In genomic region chr17:80095254-80095899, GRCm38 (mm10) we compare ENCODE assay signal across 9 mouse cellular contexts. TPM values are rescaled to one million over a fixed set of nuclear protein-coding genes. Genes with fewer than 3 reads are reported as not detected.
DNase-seq lines count a peak whose midpoint lies in the region; ATAC-seq and TF ChIP-seq lines count a peak whose summit lies in the region.
"Had no signal": no experiment of that assay in that cellular context is flagged by ENCODE, and none has a peak within 500 bp of the region (broad histone marks: within the 10 kb centered on the region; RNA-seq: fewer than 3 reads in every experiment).

No protein-coding gene starts in this region.

- no peaks in the 10 kb centered on the region for H3K9me3 ChIP-seq in hindbrain, embryonic 12.5 days (replicated peaks)
- H3K9me3 ChIP-seq in liver, embryonic 13.5 days (replicated peaks): no peaks in the 10 kb centered on the region

- no peaks in the 10 kb centered on the region for H3K36me3 ChIP-seq in hindbrain, embryonic 12.5 days
- no peaks in the 10 kb centered on the region for H3K36me3 ChIP-seq in liver, embryonic 13.5 days

- peak; percentile 27 for DNase-seq in kidney, adult 18-20 months
- no peak for DNase-seq in kidney, adult 9 months
- DNase-seq in liver, embryonic 13.5 days: no peak
- DNase-seq in frontal cortex, postnatal 10 days (ENCODE audit: low spot score in 2 of 2): no peak
- DNase-seq in layer of hippocampus, adult 9-11 months: no peak
- DNase-seq in layer of hippocampus, postnatal 10 days (ENCODE audit: low spot score in 2 of 2): no peak

- H3K27ac ChIP-seq in hindbrain, embryonic 12.5 days: no peak overlapping the region
- H3K27ac ChIP-seq in liver, embryonic 13.5 days: no peak overlapping the region
- no peak overlapping the region for H3K27ac ChIP-seq in olfactory bulb, adult 2 months (ENCODE audit: insufficient read depth, low read depth, low read length)

- no peaks in the 10 kb centered on the region for H3K27me3 ChIP-seq in hindbrain, embryonic 12.5 days
- H3K27me3 ChIP-seq in liver, embryonic 13.5 days: peaks cover 10% of the 10 kb centered on the region

- H3K4me1 ChIP-seq in hindbrain, embryonic 12.5 days: peaks cover 17% of the 10 kb centered on the region
- peaks cover 3% of the 10 kb centered on the region; the same call in 1 of the 2 replicates for H3K4me1 ChIP-seq in liver, embryonic 13.5 days (replicated peaks)
- H3K4me1 ChIP-seq in olfactory bulb, adult 2 months (ENCODE audit: control insufficient read depth, insufficient read depth, low read length): peaks cover 8% of the 10 kb centered on the region

- WGBS in hindbrain, embryonic 12.5 days: 82% methylated on average over 9 of the region's 9 CpGs
- WGBS in liver, embryonic 13.5 days (ENCODE audit: insufficient replicate concordance): 69% methylated on average over 9 of the region's 9 CpGs
- 82% methylated on average over 9 of the region's 9 CpGs for WGBS in olfactory bulb, adult 2 months

- H3K4me3 ChIP-seq in hindbrain, embryonic 12.5 days: no peak overlapping the region
- H3K4me3 ChIP-seq in liver, embryonic 13.5 days (replicated peaks): no peak overlapping the region
- peak overlapping the region; percentile 7; the same call in 1 of the 2 replicates for H3K4me3 ChIP-seq in olfactory bulb, adult 2 months (ENCODE audit: insufficient read depth, low read depth, low read length)

- ATAC-seq in hindbrain, embryonic 12.5 days (ENCODE audit: low FRiP score): peak; percentile 21; the same call in 1 of the 2 replicates
- no peak for ATAC-seq in liver, embryonic 13.5 days (ENCODE audit: low read depth)

- H3K4me2 ChIP-seq in hindbrain, embryonic 12.5 days (replicated peaks): peak overlapping the region; percentile 47
- peak overlapping the region; percentile 28; the same call in 1 of the 2 replicates for H3K4me2 ChIP-seq in liver, embryonic 13.5 days

- peak overlapping the region; percentile 32 for H3K9ac ChIP-seq in hindbrain, embryonic 12.5 days
- no peak overlapping the region for H3K9ac ChIP-seq in liver, embryonic 13.5 days

- no peak for TF ChIP-seq CTCF in olfactory bulb, adult 2 months (IDR thresholded peaks at IDR 0.05; ENCODE audit: insufficient read depth, low read depth, low read length)

- TF ChIP-seq POLR2A in olfactory bulb, adult 2 months (IDR thresholded peaks at IDR 0.05; ENCODE audit: insufficient read depth, low read depth, low read length): no peak

RNA-seq across cellular contexts. Expression of gene Galm, which starts 31.9 kb away (rescaled TPM):
- polyA plus RNA-seq in hindbrain, embryonic 12.5 days (2016; fragmentation: Nextera tagmentation; extraction: Ambion mirVana): 8.5 and 9.1 TPM in 2 replicates
- 17.8 and 22.4 TPM in 2 replicates for polyA plus RNA-seq in liver, embryonic 13.5 days (2015; fragmentation: Nextera tagmentation; extraction: Ambion mirVana)
- not detected in 2 replicates for polyA plus RNA-seq in olfactory bulb, adult 2 months (2012; ENCODE audit: insufficient read depth, insufficient read length, low replicate concordance, missing spikeins)
- 1 to 10 TPM; 2.9 to 3.7 TPM for total RNA-seq in layer of hippocampus, postnatal 10 days (2021)
- total RNA-seq: MEL had no signal

RNA-seq across cellular contexts. Expression of gene Hnrnpll, which starts 33.2 kb away (rescaled TPM):
- 112 and 116 TPM in 2 replicates for polyA plus RNA-seq in hindbrain, embryonic 12.5 days (2016; fragmentation: Nextera tagmentation; extraction: Ambion mirVana)
- 25.0 and 32.0 TPM in 2 replicates for polyA plus RNA-seq in liver, embryonic 13.5 days (2015; fragmentation: Nextera tagmentation; extraction: Ambion mirVana)
- polyA plus RNA-seq in olfactory bulb, adult 2 months (2012; ENCODE audit: insufficient read depth, insufficient read length, low replicate concordance, missing spikeins): not detected in 2 replicates
- 10 to 100 TPM; 68.6 to 74.6 TPM for total RNA-seq in layer of hippocampus, postnatal 10 days (2021)
